Mouse (Mus musculus): ENCODE measurements around the gene Adamts18.

DNA sequence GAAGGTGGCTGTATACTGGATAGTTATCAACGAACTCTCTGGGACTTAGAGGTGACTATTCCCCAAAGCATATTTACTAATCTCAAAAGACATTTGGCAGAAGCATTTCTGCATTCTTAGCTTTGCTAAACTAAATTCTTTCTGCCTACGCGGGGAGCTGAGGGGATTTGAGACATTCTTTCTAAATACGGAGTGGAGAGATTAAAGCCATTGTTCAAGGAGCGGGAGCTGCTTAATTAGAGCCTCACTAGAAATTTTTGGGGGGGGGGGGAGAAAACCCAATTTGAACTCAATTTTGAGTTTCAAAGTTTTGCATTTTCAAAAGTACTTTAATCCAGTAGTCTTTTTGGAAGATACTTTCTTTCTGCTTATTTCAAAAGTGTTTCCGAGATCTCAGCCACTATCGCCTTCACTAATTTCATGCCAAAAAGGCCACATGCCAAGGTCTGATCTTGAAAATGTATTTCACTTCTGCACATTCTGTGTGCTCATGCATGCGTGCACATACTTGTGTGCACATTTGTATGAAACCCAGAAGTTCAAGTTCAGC, 79.6 kb downstream of the Adamts18 start:
- TF ChIP-seq CTCF (IDR thresholded peaks at IDR 0.05; ENCODE audit: extremely low read depth, insufficient read length, insufficient replicate concordance, low read depth, low read length) (no peak), POLR2A (IDR thresholded peaks at IDR 0.05; ENCODE audit: low read depth, low read length) (no peak)
